Mouse (Mus musculus): ENCODE results near the gene P4ha1.
"Not testable (repeated sequence)": the region's sequence is repeated elsewhere in the genome, so short reads cannot be mapped to it uniquely, and the experiment has no call there.

The P4ha1 gene

GRCm38 (mm10) chr10:59378728-59379127, 55.6 kb downstream of the P4ha1 start:
- no peak for DNase-seq

- no peak for DNase-seq
Measured at GRCm38 (mm10) chr10:59379927-59380326, 56.8 kb downstream of the P4ha1 start.

- no peak for DNase-seq
Measured at GRCm38 (mm10) chr10:59380411-59380821, 57.3 kb downstream of the P4ha1 start.

GRCm38 (mm10) chr10:59381563-59381962, 58.5 kb downstream of the P4ha1 start:
- not testable (repeated sequence) for DNase-seq

- peak; percentile 76 for DNase-seq
Measured at GRCm38 (mm10) chr10:59386951-59387350, 63.9 kb downstream of the P4ha1 start.

- no peak for DNase-seq
Measured at GRCm38 (mm10) chr10:59389652-59390051, 66.6 kb downstream of the P4ha1 start.

- no peak for DNase-seq
Measured at GRCm38 (mm10) chr10:59391907-59392306, 68.8 kb downstream of the P4ha1 start.

GRCm38 (mm10) chr10:59395461-59395860, 72.4 kb downstream of the P4ha1 start, which contains the start of gene Gm10273:
Gene Gm10273 (plus strand): TSS chr10:59395632.
- DNase-seq, result not testable (repeated sequence)

- DNase-seq, result no peak
Measured at GRCm38 (mm10) chr10:59402899-59403792, 80.0 kb downstream of the P4ha1 start, which contains the start of gene Pla2g12b. Gene Pla2g12b (plus strand): TSS chr10:59403660.

GRCm38 (mm10) chr10:59403793-59404149, 80.7 kb downstream of the P4ha1 start:
- DNase-seq, result no peak

- DNase-seq, result no peak
Measured at GRCm38 (mm10) chr10:59408499-59408898, 85.4 kb downstream of the P4ha1 start.

- DNase-seq, result no peak
Measured at GRCm38 (mm10) chr10:59410264-59410663, 87.2 kb downstream of the P4ha1 start.

GRCm38 (mm10) chr10:59413711-59414110, 90.6 kb downstream of the P4ha1 start:
- DNase-seq, result no peak

GRCm38 (mm10) chr10:59416623-59417022, 93.5 kb downstream of the P4ha1 start:
- DNase-seq, result no peak

GRCm38 (mm10) chr10:59419516-59419915, 96.4 kb downstream of the P4ha1 start:
- no peak for DNase-seq

Measured in cerebellum, adult 11-12 months (tissue).